Mouse (Mus musculus) right cerebral cortex, postnatal 10 days (tissue): Measurements from ENCODE around the gene Cecr2.
"Not testable (repeated sequence)": the region's sequence is repeated elsewhere in the genome, so short reads cannot be mapped to it uniquely, and the experiment has no call there.

Experiments
- DNase-seq, 2 experiments: peaks; one replicate each; pipeline ENCODE4 v3.0.0; 2021; ENCODE audit warnings: low spot score in 2 of 2

The Cecr2 gene

DNA sequence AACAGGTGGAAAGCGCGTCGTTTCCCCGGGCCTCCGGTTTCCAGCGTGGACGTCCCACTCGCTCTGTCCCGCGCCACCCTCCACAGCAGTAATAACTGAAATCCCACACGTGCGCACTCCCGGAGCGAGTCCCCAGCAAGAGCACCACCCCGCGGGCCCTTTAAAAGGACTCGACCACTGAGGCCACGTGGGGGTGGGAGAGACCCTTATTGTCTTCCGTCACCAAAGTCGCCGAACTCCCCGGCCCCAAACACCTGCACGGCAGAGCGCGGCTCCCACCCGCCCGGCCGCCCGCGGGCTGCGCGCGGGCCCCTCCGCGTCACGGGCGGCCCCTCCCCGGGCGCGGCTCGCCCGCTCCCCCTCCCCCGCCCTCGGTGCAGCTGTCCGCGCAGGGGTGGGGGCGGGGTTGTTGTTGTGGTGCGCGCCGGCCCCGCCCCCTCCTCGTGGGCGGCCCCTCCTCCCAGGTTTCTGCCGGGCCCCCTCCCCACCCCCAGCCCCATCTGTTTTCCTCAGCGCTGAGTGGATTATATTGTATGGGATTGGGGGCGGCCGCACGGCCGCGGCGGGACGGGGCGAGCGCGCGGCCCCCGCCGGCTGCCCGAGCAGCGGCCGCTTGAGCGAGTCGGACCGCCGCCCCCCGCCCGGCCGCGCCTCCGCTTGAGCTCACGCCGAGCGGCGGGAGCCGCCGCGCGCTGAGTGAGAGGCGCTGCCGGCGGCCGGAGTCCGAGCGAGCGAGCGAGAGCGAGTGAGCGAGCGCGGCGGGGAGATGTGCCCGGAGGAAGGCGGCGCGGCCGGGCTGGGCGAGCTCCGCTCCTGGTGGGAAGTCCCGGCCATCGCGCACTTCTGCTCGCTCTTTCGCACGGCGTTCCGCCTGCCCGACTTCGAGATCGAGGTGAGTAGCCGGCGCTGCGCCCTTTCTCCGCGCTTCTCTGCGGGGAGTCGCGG is at the start of gene Cecr2:
Gene Cecr2 (plus strand): TSS at position 554 of the 945 bp plus-strand sequence.
- peak; percentile 78 to 79 for DNase-seq

DNA sequence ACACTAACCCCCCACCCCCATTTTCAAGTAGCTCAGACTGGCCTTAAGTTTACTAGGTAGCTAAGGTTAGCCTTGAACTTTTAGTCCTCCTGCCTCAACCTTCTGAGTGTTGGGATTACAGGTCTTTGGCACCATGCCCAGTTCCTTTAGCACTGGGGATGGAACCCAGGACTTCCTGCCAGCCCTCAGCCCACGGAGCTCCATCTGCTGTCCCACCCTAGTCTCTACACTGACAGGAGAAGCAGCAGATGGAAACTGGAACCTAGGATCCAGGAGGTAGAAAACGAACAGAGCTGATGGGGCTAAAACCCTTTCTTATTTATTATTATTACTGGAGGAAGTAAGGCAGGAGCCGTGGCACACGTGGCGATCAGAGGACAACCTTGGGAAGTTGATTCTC is 48.6 kb upstream of the Cecr2 start:
- no peak for DNase-seq

DNA sequence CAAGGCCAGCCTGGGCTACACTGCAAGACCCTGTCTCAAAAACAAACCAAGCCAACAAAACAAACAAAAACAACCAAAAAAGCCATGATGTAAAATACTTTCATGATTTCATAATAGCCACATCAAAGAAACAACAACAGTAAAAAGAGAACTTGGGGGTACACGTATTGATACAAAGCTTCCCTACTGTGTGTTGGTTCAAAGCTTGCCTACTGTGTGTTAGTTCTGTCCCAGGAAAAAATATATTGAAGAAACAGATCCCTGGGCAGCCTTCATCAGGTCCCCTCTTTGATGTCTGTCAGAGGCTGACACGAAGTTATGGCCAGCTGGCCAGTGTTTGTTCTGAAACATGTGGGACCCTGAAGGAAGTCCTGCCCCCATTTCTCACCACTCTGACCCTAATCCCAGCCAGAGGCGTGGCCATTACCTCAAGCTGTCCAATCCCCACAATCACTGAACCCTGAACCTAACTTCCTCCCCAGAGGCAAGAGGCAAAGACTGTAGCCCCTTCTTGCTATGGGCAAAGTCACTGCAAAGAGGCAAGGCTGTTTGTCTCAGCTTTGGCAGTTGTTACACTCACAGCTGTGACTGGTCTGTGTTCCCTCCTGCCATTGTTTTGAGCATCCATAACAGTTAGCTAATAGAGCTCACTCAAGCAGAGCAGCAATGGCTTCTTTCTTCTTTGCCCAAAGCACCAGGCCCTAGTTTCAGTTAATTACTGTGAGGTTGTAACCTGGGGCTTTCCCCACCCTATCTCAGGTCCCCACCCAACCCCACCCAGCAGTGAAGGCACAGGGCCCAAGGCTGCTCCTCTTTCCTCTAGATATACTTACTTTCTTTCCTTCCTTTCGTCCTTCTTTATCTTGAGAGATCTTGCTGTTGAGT is 47.4 kb upstream of the Cecr2 start:
- DNase-seq = no peak

DNA sequence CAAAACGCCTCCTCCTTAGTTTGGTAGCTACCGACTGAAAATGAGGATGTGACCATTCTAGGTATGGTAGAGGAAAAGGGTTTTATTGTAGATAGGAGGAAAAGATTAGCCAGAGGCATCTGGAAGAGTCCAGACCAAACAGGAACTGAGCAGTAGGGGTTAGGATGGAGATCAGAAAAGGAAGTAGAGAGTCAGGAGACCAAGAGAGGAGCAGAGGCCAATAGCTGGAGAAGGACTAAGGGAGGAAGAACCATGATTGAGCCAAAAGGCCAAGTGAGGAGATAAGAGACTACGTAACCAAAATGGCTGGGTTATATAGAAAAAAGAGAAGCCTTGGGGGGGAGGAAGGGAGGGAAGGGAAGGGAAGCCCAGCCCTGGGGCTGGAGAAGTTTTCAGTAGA is 46.0 kb upstream of the Cecr2 start:
- DNase-seq = no peak

DNA sequence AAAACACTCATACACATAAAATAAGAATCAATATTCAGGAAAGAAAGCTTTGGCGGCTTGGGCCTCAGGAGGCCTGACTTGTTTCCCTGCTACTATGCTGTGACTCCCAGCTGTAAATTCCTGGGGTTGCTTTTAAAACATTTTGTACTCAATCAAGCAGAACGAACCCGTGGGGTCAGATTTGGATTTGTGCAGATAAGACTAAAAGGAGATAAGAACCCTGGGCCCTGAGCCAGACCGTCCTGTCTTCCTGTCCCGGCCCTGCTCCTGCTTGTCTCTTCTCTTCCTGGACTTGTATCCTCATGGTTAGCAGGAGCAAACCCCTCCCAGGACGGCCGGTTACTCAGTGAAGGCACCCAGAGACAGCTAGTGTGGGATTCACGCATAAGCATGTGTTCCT is 41.1 kb upstream of the Cecr2 start:
- no peak for DNase-seq

DNA sequence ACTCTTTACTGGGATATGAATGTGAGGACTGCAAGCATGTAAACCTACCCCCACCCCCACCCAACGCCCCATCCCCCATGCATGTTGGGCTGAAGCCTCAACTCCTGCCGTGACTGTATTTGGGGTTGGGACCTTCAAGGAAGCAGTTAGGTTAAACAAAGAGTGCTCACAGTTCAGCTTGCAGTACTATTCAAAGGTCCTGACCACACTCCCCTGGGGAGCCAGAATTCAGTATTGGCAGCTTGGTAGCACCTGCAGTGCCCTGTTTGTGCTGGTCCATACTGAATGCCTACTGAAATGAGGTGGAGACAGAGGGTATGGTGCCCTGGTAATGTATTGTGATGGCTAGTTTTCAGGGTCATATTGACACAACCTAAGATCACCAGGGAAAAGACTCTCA is 39.1 kb upstream of the Cecr2 start:
- DNase-seq = no peak

DNA sequence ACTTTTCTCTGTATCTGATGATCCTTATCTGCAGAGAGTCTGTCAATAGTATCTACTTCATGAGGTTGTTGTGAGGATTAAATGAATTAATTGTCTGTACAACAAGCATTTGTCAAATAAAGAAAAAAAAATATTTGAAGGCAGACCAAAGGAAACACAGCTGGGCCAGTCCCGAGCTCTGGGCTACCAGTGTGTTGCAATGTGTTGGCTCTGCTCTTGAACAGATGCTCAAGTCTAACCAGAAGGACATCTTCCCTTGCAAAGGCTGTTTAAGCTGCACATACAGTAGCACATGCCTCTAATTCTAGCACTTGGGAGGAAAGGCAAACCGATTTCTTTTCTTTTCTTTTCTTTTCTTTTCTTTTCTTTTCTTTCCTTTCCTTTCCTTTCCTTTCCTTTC is 37.2 kb upstream of the Cecr2 start:
- DNase-seq = peak in 1 of 2 experiments; percentile 40

DNA sequence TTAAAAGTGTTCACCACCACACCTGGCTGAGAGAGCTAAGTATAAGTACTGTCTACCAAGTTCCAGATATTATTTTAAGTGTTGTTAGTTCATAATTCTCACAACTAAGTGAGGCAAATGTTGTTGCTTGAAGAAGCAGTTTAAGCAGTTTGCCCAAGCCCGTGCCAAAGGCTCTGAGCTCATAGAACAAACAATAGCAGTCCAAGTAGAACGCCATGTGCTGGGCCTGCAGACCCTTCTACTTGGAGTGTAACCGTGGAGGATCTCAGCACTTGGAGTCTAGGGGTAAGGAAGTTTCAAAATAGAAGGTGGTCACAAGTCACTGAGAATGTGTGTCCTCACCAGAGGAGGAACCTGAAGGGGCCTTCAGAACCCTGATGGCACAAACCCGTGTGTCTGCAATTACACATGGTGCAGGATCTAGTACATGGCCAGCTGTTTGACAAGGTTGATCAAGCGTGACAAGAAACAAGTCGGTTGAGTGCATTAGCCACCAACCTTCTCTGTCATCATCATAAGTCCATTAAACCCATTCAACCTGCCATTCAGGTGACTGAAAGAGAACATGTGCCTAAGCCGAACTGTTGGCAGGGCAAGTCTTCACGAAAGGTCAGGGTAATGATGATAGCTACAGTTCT is 30.7 kb upstream of the Cecr2 start:
- DNase-seq = no peak

DNA sequence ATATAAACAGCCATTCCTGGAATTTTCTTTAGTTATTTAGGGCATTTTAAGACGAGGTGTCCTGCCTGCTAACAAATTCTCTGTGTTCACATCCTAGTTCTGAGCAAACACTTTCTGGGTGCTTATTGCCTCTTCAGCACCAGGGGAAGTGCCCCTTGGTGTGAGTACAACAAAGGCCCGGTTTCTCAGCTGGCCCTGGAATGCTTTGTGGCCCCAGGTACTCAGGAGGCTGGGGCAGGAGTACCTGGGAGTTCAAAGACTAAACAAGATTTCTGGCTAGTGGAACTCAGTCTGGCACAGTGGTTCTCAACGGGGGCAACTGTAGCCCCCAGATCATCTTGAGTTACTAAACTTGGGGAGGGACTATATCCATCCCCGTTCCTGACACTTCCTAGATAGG is 26.6 kb upstream of the Cecr2 start:
- no peak for DNase-seq

DNA sequence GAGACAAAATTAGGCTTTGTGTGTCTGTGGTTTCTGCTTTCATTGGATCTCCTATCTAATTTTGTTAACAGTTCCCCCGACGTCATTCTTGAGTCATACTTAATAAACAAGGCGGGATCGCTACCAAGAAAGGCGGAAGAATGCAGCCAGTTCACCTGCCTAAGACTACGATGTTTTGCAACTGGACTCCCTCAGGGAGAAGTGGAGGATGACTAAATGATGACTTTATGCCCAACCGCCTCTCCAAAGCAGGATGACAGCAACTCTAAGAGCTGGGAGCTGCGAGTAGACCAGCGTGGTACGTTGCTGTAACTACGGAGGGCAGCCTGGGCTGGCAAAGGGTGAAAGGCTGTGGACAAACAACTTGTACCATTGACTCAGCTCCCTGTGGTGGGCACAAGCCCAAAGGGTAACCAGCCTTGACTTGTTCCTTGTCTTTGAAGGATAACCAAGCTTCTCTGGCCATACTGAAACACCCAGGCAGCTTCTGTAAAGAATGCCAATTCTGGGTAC is 24.2 kb upstream of the Cecr2 start:
- DNase-seq = peak; percentile 30 to 35

DNA sequence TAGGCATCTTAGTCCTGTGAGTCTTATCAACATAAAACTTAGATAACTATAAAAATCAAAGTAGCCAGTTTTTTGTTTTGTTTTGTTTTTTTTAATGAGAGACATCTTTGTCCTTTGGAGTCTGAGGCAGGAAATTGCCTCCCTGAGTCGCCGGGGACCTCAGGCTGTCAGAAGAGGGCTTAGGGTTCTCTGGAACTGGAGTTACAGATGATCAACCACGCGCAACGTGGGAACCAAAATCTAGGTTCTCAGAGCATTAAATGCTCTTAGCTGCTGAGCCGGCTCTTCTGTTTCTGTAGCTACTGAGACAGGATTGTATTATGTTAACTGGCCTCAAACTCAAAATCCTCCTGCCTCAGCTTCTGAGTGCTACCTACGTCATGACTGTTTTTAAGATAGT is 22.4 kb upstream of the Cecr2 start:
- DNase-seq = no peak

DNA sequence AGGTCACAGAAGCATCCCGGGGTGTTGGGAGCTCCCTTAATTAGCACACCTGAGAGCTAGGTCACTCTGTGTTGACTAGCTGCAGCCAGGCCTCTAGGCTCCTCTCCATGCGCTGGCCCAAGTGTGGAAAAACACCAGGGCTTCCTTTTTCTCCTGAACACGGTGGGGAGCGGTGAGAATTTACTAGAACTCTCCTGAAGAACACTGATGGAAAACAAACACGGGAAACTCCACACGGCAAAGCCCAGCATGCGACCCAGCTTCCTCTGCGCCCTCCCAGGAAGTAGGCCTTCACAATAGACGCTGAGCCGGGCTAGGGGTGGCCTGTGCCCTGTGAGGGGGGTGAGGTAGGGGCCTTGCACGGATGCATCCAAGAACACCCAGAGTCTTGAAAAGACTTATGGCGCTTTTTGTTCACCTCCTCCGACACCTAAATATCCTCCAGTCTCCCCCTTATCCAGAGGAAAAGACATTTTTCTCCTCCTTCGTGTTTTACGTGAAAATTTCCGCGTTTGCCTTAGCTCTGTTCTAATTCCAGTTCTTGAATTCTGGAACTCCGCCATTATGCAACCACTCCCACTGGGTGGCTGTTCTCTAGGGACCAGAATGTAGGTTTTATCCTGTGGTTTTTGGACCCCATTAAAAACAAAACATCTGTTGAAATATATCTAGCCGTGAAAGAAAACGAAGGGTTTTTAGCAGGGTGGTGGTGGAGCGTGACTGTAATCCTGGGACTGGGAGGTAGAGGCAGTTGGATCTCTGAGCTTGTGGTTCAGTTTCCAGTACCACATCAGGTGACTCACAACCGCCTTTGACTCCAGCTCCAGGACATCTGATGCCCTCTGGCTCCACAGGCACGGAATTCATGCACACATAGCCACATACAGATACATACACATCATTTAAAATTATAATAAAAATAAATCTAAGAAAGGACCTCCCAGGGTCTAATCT is 21.5 kb upstream of the Cecr2 start:
- no peak for DNase-seq

DNA sequence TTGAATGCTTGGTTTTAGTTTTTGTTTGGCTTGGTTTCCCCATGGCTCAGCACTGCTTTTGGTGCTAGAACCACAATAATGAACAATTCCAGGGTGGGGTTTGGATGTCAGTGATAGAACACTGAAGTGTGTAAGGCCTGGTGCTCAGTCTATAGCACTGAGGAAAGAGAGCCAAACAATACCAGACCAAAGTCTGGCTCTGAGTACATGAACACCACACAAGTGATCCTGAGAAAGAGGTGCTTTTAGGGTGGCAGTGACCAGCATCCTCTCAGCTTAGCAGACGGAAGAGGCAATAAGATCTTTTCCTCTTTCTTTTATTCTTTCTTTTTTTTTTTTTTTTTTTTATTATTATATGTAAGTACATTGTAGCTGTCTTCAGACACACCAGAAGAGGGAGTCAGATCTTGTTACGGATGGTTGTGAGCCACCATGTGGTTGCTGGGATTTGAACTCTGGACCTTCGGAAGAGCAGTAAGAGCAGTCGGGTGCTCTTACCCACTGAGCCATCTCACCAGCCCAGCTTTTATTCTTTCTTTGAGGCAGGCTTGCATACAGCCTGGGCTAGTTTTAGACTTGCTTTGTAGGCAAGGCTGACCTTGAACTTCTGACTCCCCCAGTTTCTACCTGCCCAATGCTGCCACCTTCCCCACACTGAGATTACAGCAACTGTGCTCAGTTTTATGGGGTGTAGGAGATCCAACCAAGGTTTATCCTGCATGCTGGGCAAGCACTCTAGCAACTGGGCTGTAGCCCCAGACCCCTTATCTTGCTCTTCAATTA is 18.7 kb upstream of the Cecr2 start:
- not testable (repeated sequence) for DNase-seq

DNA sequence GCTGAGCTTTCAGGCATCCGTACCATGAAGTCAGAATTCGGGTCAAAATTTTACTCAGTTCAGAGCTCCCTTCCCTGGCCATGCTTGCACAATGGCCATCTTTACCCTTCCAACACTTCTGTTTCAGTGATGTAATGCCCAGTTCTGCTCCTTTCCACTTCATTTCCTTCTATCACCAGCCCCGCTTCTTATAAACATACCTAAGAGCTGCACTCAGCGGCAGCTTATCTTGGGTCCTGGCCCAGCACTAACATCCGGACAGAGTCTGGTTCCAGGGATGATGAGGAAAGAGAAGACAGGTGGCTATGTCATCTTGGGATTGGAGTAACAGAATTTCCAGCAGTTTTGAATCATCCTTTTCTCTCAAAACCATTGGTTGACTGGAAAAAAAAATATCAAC is 18.0 kb upstream of the Cecr2 start:
- no peak for DNase-seq

DNA sequence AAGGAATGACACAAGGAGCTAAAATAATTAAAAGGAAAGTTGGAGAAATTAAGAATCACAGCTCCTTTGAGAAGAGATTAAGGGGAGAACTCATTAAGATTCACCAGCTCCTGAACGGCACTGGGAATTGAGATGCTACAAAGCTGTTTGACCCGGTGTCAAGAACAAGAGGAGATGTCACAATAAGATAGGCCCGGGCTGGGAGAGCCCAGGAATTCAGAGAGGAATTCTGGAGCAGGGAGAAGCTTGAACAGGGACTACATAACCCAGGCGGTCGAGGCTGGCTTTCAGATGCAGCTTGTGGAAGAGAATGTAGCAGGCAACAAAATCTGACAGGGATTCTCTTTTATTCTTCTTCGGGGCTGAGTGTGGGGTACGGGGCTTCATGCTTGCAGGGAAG is 13.5 kb upstream of the Cecr2 start:
- no peak for DNase-seq

DNA sequence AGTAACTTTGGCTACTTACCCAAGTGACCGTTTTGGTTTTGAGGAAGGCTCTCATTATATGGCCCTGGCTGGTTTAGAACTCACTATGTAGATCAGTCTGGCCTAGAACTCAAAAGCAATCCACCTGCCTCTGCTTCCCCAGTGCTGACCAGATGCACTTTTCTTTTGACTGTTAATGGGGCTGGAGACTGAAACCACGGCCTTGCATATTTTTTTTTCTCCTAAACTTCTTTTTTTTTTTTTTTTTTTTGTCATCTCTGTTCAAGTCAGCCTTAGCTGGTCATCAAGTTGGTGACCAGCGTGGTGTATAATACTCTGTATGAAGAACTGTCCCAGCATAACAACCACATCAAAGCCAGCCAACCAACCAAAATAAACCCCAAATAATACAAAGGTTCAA is 10.5 kb upstream of the Cecr2 start:
- DNase-seq = no peak

DNA sequence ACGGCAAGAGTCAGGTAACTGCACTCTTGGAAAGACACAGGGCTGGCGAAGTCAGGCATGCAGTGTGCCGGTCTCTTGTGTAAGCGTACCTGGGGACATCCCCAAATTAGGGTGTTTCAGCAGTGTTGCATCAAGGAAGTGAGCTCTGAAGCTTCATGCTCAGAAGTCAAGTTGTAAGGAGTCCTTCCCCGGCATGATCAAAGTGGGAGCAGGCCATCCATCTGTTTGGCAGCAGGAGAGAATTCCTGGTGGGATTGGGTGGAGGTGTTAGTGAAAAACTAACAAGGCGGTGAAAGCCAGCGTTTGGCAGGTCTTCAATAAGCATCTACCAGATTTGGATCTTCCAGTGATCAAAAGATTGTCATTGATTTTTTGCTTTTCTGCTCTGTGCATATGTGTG is 7.3 kb upstream of the Cecr2 start:
- no peak for DNase-seq

DNA sequence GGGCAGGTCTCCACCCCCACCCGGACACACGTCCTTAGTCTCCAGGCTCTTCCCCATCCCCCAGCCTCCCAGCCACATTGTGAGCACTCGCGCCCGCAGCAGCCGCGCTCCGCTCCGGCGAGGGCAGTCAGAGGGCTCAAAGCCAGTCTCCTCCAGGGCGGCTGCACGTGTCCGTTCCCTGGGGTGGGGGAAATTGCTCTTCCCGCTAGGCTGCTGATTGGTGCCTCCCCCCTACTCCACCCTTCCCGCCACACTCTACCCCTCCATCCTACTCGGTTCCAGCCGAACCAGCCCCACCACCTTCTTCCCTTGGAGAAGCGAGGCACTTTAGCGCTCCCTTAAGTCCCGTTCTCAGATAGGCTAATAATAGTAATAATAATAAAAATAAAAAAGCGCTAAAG is 754 bp upstream of the Cecr2 start:
- peak; percentile 52 to 59 for DNase-seq

DNA sequence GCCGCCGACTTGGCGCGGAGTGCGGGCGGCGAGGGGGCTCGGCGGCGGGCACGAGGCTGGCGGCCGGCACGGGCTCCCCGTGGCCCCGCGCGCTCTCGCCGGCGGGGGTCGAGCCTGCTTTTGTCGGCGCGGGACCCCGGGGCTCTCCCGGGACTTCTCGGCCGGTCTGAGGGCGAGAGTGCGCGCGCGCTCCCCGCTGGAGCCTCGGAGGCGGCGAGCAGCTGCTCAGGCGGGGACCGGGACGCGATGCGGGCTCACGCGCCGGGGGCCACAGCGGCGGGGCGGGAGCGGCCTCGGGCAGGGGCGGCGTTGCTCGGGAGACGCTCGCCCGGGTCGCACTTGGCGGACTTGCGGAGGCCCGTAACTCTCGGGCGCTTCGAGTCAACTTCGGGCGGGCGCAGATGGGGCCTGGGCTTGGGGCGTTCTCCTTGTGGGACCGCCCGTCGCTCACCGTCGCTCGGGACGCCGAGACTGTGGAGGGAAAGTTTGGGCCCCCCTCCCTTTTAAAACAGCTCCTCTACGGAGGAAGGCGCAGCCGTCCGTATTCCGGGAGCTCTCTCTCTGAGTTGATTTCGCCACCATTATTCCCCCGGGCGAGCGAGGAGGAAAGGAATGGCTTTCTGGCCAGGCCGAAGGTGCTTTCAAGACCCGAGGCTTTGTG is 722 bp downstream of the Cecr2 start:
- DNase-seq = peak; percentile 43

DNA sequence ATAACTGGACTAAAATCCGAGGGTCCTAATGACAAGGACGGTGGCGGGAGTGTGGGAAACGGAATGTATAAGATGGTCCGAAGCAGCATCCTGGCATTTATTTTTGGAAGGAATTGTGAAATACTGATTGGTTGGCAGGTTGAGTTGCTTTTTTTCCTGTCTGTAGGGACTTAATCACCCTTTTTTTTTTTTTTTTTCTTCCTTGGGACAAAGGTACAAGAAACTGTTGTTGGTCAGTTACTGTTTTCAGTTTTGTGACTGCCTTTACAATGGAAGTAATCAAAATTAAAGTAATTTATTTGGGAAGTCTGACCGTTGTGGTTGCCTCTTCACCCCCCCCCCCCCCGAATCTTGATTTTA is 1.2 kb downstream of the Cecr2 start:
- DNase-seq = no peak
